8 mouse cellular contexts compared by ENCODE assay signal in genomic region chr4:134579212-134579611, GRCm38 (mm10). TPM values are rescaled to one million over a fixed set of nuclear protein-coding genes. Genes with fewer than 3 reads are reported as not detected.
A peak's percentile ranks its signal among the peaks of the same experiment; 100 is the strongest.
DNase-seq lines count a peak whose midpoint lies in the region; ATAC-seq lines count a peak whose summit lies in the region.

No protein-coding gene starts in this region.

- no peak for ATAC-seq in liver, embryonic 13.5 days (ENCODE audit: low read depth)

- DNase-seq in embryo, embryonic 10 days (ENCODE audit: low spot score), result peak; percentile 32
- DNase-seq in embryo, embryonic 9.5 days (ENCODE audit: extremely low spot score), result no peak
- DNase-seq in Muller cell, postnatal 12 days (ENCODE audit: inconsistent ontology term), result peak; percentile 30
- peak; percentile 50 to 66 for DNase-seq in heart, postnatal 14 days
- no peak for DNase-seq in liver, embryonic 13.5 days
- DNase-seq in right cerebral cortex, postnatal 14 days, result no peak
- DNase-seq in right cerebral cortex, postnatal 36 days (ENCODE audit: low spot score in 2 of 2), result no peak
- no peak for DNase-seq in left cerebral cortex, adult 11 months (ENCODE audit: low spot score)

- H3K9ac ChIP-seq in liver, embryonic 13.5 days, result no peak overlapping the region

- H3K9me3 ChIP-seq in liver, embryonic 13.5 days (replicated peaks), result no peaks in the 10 kb centered on the region

- no peak overlapping the region for H3K4me3 ChIP-seq in liver, embryonic 13.5 days (replicated peaks)

- peaks cover 15% of the 10 kb centered on the region for H3K4me1 ChIP-seq in liver, embryonic 13.5 days (replicated peaks)

- no peaks in the 10 kb centered on the region for H3K27me3 ChIP-seq in liver, embryonic 13.5 days

- H3K4me2 ChIP-seq in liver, embryonic 13.5 days, result peak overlapping the region; percentile 12; the same call in 1 of the 2 replicates

- 18% methylated on average over 11 of the region's 11 CpGs for WGBS in liver, embryonic 13.5 days (ENCODE audit: insufficient replicate concordance)

- intact Hi-C loops in heart, postnatal 14 days (cut with DNase I), result loop anchor here (2.0 kb wide), 1 partner anchor 122 kb away; no protein-coding TSS in a partner anchor

- no peak overlapping the region for H3K27ac ChIP-seq in liver, embryonic 13.5 days

- peaks cover 6% of the 10 kb centered on the region; the same call in 1 of the 2 replicates for H3K36me3 ChIP-seq in liver, embryonic 13.5 days

RNA-seq across cellular contexts. Expression of gene Selenon, which starts 27.2 kb away (rescaled TPM):
- 10 to 100 TPM; 26.1 to 27.9 TPM for total RNA-seq in heart, postnatal 14 days (2021)
- polyA plus RNA-seq in liver, embryonic 13.5 days (2015; fragmentation: Nextera tagmentation; extraction: Ambion mirVana), result 1.8 and 2.3 TPM in 2 replicates

RNA-seq across cellular contexts. Expression of gene Mtfr1l, which starts 44.0 kb away (rescaled TPM):
- total RNA-seq in heart, postnatal 14 days (2021), result 100 to 1,000 TPM; 162 to 167 TPM
- polyA plus RNA-seq in liver, embryonic 13.5 days (2015; fragmentation: Nextera tagmentation; extraction: Ambion mirVana), result 53.7 and 59.2 TPM in 2 replicates

Comparison
In these comparisons a context has a peak if more than half of its experiments do, and no peak if none do; other contexts are left out.
1. DNase-seq: peak in embryo, embryonic 10 days (single experiment), Muller cell, postnatal 12 days (single experiment) and heart, postnatal 14 days (2 of 2); none in embryo, embryonic 9.5 days (single experiment), liver, embryonic 13.5 days (single experiment), right cerebral cortex, postnatal 14 days (single experiment), right cerebral cortex, postnatal 36 days (0 of 2) and left cerebral cortex, adult 11 months (single experiment).